Mouse (Mus musculus): ENCODE results near the gene Crhr2. TPM values are rescaled to one million over a fixed set of nuclear protein-coding genes. Genes with fewer than 3 reads are reported as not detected.
A peak's percentile ranks its signal among the peaks of the same experiment; 100 is the strongest.

The Crhr2 gene
- total RNA-seq (2017) = not detected in 3 replicates

DNA sequence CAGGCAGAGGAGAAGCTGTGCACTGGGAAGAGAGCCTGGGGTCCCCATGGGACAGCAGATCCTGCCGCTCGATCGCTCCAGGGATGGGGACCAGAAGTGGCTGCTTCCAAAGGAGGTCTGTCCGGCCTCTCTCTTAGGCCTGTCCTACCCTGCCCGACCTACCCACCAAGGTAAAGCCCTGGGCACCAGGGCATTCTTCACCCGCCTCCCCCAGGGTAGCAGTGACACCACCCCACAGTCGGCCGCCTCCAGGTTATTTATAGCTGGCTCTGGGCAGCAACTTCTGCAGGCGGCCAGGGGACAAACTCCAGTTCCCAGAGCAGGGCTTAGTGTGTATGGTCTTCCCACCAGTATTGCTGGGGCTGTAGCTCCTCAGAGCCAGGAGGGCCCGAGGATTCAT, at the start of gene Crhr2:
Crhr2 (minus strand) TSS at position 223 of the 400 bp plus-strand sequence.
- no peak for ATAC-seq (replicated peaks; ENCODE audit: insufficient number of reproducible peaks, low FRiP score, low TSS enrichment, poor library complexity, severe bottlenecking)

DNA sequence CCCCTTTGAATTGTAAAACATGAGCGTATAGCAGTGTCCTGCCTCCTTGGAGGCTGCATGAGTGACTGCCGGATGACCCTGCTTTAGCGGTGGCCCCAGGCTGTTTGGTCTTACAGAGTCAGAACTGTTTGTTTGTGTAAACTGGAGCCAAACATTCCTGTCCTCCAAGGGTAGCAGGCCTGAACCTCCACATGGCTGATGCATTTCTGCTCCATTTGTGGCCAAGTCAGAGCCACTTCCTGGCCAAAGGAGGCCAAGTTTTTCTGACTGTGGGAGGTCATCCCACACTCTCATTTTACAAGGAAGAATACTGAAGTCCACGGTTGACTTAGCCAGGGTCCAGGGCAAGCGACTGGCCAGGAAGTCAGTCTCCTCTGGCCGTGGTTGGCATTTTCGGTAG, 46.7 kb upstream of the Crhr2 start:
- no peak for ATAC-seq (replicated peaks; ENCODE audit: insufficient number of reproducible peaks, low FRiP score, low TSS enrichment, poor library complexity, severe bottlenecking)

DNA sequence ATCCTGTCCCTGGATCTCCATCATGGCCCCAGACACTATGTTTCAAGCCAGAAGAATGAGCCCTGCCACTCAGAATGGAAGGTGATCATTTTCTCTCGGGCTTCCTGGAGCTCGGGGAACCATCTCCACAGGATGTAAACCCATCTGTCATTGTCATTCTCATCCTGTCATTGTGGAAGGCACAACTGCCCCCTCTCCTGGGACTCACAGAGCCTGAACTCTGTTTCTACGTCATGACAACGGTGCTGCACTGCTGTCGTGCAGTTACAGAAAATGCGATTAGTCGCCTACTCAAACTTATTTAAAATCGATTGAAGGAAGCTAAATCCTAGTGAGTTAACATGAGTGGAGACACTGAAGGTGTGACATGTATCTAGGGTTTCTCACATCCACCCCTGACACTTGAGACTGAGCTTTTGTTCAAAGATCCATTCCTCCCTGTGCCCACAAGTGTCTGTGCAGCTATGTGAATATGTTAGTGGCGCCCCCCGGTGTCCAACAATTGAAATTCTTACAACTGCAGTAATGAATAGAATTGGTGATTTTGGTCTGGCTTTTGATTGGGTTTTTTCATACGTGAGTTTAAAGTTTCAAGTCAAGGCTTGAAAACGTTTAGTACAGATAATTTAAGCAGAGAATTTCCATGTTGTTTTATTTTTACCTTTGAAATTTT, 44.4 kb upstream of the Crhr2 start:
- ATAC-seq (replicated peaks; ENCODE audit: insufficient number of reproducible peaks, low FRiP score, low TSS enrichment, poor library complexity, severe bottlenecking) = no peak

DNA sequence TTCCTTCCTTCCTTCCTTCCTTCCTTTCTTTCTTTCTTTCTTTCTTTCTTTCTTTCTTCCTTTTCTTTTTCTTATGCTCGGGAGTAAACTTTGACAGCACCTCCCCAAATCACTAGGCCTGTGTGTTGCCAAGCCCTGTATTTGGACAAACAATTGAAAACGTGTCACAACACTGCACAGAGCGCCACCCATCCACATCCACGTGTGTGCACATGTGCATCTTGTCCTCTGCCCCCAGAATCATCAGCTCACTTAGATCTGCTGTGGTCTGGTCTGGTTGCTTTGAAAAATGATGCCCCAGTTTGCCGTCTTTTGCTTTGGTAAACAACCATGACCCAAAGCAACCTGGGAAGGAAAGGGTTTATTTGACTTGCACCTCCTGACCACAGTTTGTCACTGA, 43.1 kb upstream of the Crhr2 start:
- ATAC-seq (replicated peaks; ENCODE audit: insufficient number of reproducible peaks, low FRiP score, low TSS enrichment, poor library complexity, severe bottlenecking) = no peak

DNA sequence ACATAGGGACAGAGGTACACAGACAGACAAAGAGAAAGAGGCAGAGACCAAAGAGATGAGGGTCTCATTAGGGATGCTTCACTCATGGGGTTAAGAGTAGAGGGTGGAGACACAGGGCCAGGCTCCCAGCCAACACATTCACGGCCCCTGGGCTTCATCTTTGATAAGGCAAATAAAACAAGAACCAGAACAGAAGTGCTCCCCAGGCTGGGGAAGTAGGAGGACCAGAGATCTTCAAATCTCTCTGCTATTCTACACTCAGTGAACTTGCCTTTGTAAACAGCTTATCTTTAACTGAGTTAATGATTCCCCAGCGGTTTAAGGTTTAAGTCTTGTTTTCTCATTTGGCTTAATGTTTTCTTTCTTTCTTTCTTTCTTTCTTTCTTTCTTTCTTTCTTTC, 42.6 kb upstream of the Crhr2 start:
- no peak for ATAC-seq (replicated peaks; ENCODE audit: insufficient number of reproducible peaks, low FRiP score, low TSS enrichment, poor library complexity, severe bottlenecking)

DNA sequence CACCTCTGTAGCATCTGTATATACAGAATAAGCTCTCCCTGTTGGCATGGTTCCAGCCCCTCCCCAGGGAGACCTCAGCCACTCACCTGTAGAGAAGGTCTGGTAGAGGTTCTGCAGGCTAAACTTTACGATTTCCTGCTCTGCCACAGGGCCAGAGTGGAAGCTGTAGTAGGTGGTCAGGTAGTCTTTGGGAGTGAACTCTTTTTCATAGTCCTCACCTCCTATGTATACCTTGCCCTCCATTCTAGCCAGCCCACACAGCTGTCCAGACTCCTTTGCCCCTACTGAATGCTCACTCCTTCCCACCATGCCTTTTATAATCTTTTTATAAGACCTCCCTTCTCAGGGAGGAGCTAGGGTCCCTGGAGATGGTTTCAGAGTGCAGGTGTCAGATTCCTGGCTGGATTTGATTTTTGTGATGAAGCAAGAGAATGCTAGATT, 41.9 kb upstream of the Crhr2 start, which contains the start of gene Inmt:
Inmt (minus strand) TSS at position 303 of the 441 bp plus-strand sequence.
- ATAC-seq (replicated peaks; ENCODE audit: insufficient number of reproducible peaks, low FRiP score, low TSS enrichment, poor library complexity, severe bottlenecking) = no peak

DNA sequence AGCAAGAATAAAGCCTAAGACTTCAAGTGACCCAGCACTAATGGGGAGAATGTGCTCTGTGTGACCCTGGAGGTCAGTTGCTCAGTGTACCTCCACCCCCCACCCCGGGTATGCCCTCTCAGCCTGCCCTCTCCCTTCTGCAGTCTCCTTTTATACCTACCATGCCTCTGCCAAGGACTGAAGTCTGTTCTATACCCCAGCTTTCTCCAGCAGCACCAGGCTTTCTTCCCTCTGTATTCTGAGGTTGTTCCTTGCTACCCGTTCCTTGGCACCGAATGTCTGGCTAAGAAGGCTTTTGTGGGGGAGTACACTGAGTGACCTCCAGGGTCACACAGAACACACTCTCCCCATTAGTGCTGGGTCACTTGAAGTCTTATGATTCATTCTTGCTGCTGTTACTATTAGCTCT, 41.1 kb upstream of the Crhr2 start:
- ATAC-seq (replicated peaks; ENCODE audit: insufficient number of reproducible peaks, low FRiP score, low TSS enrichment, poor library complexity, severe bottlenecking) = no peak

DNA sequence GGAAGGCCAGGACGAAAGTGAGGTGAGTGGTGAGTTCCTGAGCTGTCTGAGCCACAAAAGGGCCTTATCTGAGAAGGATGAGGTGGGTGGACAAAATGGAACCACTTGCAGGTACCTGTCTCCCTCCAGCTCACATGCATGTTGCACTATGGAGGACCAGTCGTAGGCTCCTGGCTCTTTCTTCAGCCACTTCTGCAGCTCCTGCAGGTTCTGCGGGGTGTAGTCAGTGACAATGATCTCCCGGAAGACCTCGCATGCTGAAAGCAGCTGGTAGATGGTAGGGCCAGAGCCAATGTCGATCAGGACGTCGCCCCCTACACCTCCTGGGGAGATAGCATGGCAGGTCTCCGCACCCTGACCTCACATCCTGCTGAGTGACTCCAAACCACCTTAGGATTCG, 40.4 kb upstream of the Crhr2 start:
- ATAC-seq (replicated peaks; ENCODE audit: insufficient number of reproducible peaks, low FRiP score, low TSS enrichment, poor library complexity, severe bottlenecking) = no peak

DNA sequence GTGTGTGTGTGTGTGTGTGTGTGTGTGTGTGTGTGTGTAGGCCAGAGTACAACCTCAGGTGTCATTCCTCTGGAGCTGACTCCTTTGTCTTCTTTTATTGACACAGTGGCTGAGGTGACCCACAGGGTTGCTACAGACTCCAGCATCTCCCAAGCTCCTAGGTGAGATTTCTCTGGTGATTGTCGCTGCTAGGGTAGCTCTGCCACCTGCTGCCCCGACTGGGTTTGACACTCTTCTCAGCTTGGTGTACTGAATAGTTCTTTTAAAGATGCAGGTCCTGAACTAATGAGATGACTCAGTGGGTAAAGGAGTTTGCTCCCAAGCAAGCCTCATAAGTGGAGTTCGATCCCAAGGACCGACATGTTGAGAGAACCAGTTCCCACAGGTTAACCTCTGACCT, 38.8 kb upstream of the Crhr2 start:
- ATAC-seq (replicated peaks; ENCODE audit: insufficient number of reproducible peaks, low FRiP score, low TSS enrichment, poor library complexity, severe bottlenecking) = no peak

DNA sequence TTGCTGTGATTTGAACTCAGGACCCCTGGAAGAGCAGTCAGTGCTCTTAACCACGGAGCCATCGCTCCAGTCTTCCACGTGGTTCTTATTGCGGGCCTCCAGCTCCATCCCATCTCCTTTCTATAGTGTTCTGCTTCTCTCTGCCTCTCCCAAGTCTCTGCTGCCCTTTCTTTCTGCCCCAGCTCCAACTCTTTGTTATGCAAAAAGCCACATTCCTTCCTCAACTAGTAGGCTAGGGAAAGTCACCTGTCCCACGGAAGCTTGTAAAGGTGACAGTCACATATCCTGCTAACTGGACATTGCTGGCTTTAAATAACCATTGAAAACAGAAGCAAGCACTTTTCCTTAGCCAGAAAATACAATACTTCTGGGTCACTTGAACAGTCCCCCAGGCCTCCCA, 37.0 kb upstream of the Crhr2 start:
- no peak for ATAC-seq (replicated peaks; ENCODE audit: insufficient number of reproducible peaks, low FRiP score, low TSS enrichment, poor library complexity, severe bottlenecking)

DNA sequence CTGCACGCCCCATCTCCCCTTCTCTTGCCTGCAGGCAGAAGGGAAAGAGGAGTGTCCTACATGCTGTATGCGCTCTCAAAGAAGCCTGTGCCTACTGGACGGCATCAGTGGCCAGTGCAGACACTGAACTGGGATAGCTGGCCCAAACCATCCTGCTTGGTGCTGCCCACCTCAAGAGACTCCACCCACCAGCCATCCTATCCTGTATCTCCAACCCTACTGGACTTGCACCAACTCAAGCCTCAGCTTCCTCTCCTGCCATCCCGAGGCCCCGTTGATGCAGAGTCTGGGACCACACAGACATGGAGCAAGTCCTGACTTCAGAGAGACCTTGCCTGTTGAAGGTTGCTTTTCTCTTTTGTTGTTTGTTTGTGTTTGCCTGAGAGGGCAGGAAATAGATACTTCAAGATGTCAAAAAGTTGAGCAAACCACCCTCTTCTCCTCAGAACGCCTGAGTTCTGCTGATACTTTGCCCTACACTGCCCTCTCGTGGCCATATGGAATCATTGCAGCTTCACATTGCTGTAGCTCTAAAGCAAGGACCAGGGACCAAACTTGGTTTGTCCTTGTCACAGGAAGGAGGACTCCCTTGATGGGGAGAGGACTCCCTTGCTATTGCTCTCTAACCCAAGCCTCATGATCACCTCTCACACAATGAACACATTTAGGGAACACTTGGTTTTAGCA, 34.1 kb upstream of the Crhr2 start:
- peak; percentile 78 for ATAC-seq (replicated peaks; ENCODE audit: insufficient number of reproducible peaks, low FRiP score, low TSS enrichment, poor library complexity, severe bottlenecking)

DNA sequence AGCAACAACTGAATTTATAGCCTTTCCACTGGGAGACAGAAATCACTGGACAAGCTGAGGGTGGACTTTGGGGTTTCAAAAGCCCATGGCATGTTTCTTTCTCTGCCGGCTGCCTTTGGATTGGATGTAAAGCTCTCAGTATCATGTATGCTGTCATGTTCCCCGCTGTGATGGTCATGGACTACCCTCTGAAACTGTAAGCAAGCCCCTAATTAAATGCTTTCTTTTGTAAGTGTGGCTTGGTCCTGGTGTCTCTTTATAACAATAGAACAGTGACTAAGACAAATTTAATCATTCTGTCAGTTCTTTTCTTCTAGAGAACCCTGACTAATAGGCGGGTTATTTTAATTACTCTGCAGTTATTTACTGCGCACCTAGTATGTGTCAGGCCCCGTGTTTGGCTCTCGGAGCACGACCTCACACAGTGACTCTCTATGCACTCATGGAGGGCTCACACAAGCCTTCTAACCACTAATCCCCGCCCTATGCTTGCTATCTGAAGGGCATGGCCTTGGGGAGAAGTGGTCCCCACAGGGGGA, 30.3 kb upstream of the Crhr2 start:
- ATAC-seq (replicated peaks; ENCODE audit: insufficient number of reproducible peaks, low FRiP score, low TSS enrichment, poor library complexity, severe bottlenecking) = no peak

DNA sequence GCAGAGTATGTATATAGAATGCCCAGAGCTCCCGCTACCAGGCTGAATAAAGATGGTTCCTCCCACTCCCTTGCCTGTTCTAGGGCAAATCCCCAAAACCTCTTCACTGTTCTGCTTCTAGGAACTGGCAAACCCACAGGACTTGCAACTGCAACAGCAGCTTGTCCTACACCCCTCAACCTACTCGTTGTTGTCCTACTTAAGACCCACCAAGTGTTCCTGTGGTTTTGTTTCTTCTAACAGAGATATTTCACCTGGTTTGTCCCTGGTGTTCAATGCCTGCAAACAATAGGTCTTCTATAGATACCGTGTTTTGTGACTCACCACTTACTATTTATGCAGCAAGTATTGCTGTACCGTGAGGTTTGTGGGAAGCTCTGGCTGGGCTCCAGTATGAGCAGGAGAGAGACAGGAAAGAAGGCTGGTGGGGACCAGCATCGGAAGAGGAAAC, 28.5 kb upstream of the Crhr2 start:
- ATAC-seq (replicated peaks; ENCODE audit: insufficient number of reproducible peaks, low FRiP score, low TSS enrichment, poor library complexity, severe bottlenecking) = no peak

DNA sequence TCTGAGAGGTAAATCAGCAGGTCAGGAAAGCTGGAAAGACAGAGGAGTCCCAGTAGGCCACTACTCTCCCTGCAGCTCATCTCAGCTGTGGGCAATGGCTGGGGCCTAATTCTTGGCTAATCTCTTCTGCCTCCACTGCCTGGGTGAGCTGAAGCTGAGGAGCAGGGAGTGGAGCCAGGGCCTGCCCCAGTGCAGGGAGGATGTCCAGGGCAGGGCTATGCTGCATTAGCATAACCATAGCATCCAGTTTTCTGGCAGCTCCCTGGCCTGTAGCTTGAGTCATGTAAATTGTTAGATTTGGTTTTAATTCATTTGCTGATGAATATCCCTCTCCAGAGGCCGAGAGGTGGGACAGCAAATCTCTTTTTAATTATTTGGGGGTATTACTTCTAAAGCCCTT, 26.4 kb upstream of the Crhr2 start:
- no peak for ATAC-seq (replicated peaks; ENCODE audit: insufficient number of reproducible peaks, low FRiP score, low TSS enrichment, poor library complexity, severe bottlenecking)

DNA sequence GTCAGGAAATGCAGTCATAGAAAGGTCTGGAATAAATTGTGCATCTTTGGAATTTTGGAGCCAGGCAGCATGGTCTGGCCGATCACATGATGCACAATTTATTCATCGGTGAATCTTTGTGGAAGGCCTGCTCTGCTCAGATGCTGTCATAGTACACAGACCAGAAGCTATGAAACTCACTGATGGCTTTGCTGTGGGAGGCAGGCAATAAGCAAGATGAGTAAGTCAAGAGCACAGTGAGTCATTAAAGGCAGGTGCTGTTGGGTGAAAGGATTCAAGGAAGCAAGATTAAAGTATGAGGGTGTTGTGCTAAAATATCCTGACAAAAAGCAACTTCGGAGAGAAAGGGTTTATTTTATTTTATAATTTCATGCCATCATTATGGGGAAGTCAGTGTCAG, 19.4 kb upstream of the Crhr2 start:
- ATAC-seq (replicated peaks; ENCODE audit: insufficient number of reproducible peaks, low FRiP score, low TSS enrichment, poor library complexity, severe bottlenecking) = no peak

DNA sequence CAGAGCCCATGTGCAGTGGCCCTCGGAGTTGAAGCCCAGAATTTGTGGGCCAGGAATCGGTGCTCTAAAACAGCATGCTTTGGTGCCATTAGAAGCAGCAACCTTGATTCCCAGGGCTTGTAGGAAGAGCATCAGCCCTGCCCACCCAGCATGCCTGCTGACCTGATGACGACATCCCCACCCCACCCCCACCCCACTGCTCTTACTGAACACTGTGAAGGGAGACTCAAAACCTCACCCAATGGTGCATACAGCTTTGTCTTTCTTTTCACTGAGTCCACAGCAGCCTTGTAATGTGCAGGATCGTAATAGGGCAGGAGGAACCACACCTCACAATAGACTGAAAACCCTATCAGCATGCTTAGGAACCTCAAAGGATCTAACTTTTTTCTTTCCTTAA, 13.3 kb upstream of the Crhr2 start:
- ATAC-seq (replicated peaks; ENCODE audit: insufficient number of reproducible peaks, low FRiP score, low TSS enrichment, poor library complexity, severe bottlenecking) = no peak

DNA sequence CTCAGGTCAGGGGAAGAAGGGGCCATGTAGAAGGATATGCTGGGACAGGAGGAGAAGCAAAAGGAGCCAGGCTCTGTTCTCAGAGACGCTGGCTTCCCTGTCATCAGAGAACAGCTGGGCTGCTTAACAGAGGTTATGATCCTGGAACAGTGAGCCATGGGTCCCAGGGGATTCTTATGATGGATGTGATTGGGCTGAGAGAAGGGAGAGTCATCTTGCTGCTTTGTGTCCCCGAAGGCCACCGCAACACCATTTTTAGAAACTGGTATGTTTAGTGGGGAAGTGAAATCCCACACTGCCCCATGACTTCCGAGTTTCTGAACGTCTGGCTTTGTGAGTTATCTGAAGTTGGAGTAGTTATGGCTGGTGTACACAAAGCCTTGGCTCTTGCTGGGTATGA, 12.5 kb upstream of the Crhr2 start:
- no peak for ATAC-seq (replicated peaks; ENCODE audit: insufficient number of reproducible peaks, low FRiP score, low TSS enrichment, poor library complexity, severe bottlenecking)

DNA sequence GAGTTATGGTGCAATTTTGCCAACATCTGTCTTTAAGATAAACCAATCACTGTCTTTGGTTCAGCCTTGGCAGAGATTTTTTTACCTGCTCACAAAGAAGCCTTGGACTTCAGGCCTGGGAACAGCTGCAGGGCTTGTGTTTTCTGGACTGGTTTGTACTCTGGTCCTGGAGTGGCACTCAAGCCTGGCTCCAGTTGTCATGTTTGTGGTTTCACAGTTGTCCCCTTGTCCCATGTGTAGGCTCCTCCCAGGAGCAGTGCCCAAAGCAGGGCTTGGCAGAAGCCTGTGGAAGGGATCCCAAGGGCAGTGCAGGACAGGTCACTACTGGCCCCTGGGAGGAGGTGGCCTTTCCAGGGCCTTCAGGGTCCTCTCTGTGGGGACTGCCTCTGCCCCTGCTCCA, 5.5 kb upstream of the Crhr2 start:
- ATAC-seq (replicated peaks; ENCODE audit: insufficient number of reproducible peaks, low FRiP score, low TSS enrichment, poor library complexity, severe bottlenecking) = no peak

DNA sequence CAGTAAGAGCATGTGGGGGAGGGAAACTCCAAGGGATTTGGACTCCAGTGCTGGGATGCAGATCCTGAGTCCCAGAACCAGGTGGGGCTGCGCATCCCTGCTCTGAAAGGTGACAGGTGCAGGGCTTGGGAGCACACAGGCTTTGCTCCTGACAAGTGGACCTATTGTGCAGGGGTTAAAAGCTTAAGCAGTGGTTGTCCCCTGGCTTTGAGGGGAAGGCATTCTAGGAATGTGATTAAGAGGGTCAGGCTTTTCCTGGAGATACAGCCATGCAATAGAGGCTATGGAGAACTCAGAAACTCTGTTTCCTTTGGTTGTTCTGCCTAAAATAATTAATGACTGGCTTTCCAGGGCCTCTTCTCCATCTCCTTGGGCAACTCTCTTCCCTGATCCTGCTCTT, 609 bp upstream of the Crhr2 start:
- ATAC-seq (replicated peaks; ENCODE audit: insufficient number of reproducible peaks, low FRiP score, low TSS enrichment, poor library complexity, severe bottlenecking) = no peak

DNA sequence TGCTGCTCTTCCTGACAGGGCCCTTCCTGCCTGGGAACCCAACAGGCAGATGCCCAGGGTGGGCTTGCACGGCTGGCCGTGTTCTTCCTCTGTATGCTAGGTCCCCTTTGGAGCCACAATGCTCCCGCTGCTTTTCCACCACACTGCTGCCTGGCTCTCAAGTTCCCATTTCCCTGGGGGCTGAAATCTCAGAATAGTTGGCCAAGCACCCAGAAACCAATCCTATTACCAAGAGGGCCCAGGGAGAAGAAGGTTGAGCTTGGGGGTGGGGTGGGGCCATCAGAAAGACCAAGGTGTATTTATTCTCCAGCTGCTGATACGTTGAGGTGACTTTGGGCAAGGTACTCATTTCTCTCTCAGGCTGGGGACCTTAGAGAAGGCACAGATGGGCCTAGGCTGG, 1.5 kb downstream of the Crhr2 start:
- ATAC-seq (replicated peaks; ENCODE audit: insufficient number of reproducible peaks, low FRiP score, low TSS enrichment, poor library complexity, severe bottlenecking) = no peak

Data from monocyte, adult 5-6 weeks (primary cell).